Mouse (Mus musculus) 3T3-L1 (cell line): ENCODE results near the gene Il15ra.

ENCODE experiments used
- DNase-seq: peaks from one replicate; pipeline ENCODE4 v3.0.0-alpha.2; 2015; ENCODE audit warnings: low read depth, low spot score

Il15ra gene

GRCm38 (mm10) chr2:11705201-11706025 is at the start of gene Il15ra:
Il15ra (plus strand) TSS chr2:11705290.
- peak; percentile 39 for DNase-seq

- no peak for DNase-seq
These were observed 47.5 kb upstream of the Il15ra start for GRCm38 (mm10) chr2:11657581-11657980.

DNA sequence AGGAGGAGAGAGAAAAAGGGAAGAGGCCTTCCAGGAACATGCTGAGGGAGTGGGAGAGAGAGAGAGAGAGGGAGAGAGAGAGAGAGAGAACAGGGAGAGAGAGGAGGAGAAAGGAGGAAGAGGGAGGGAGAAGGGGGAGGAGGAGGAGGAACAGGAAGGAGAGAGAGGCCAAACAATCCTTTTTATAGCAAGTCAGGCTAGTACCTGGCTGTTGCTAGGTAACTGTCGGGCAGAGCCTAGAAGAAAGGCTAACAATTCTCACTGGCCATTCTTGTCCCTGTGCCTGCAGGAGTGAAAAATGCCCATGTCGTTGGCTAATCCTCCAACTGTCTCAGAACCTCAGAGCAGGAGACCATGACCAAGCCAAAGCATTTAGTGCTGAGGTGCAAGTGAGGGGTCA is 45.8 kb upstream of the Il15ra start:
- DNase-seq = no peak

- no peak for DNase-seq
These were observed 42.8 kb upstream of the Il15ra start for GRCm38 (mm10) chr2:11662143-11662906.

GRCm38 (mm10) chr2:11662907-11663230 is 42.2 kb upstream of the Il15ra start:
- DNase-seq = no peak

DNA sequence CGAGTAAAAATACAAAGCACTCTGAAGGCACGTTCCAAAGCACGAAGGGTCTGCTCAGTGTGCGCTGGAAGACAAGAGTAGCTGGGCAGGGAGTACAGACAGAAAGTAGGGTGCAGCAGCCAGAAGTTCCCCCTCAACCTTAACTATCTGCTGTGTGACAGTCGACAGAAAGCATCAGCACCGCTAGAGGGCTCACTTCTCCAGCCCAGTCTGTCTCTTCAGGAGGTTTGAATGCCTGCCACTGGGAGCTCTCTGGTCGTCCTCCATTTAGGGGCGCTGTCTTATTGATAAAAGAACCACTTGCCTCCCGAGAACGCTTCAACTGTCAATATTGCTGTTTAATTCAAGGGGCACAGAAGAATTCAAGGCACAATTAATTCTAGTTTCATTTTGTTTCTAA is 41.1 kb upstream of the Il15ra start:
- peak; percentile 78 for DNase-seq

- DNase-seq = no peak
These were observed 40.7 kb upstream of the Il15ra start for GRCm38 (mm10) chr2:11664367-11664766.

GRCm38 (mm10) chr2:11664806-11665205 is 40.3 kb upstream of the Il15ra start:
- DNase-seq = no peak

DNA sequence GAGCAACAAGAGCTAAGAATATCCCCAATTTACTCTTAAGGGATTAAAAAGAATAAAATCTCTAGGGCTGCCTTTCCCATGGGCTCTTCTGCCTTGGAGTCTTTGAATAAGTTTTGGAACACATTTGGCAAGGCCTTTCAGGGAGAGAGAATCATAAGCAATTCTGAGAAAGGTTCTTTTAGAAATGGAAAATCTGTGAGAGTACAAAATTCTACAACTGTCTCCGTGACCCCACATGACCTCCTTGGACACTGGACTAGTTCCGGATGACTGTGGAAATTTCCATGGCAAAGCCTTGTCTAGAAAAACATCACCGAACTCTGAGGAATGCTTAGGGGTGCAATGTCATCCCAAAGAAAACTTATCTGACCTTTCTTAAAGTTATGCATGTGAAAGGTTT is 39.8 kb upstream of the Il15ra start:
- no peak for DNase-seq

GRCm38 (mm10) chr2:11672144-11672543 is 32.9 kb upstream of the Il15ra start:
- DNase-seq = peak; percentile 10

DNA sequence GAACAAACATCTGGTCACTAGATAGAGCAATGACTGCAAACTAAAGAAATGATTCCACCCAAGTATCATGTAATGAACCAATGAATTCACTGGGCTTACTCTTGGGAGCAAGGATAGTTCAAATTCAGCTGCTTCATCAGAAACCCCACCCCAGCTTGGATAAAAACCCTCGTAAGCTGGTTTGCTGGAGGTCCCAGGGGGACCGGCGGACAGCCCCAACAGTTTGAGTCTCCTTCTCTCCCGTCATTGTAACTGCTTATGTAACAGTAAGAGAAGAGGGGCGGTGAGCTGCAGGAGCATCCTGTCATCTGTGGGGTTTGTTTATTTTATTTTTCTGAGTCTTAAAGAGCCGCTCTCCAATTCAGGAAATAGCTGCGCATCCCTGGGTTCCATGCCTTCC is 25.5 kb upstream of the Il15ra start:
- no peak for DNase-seq

DNA sequence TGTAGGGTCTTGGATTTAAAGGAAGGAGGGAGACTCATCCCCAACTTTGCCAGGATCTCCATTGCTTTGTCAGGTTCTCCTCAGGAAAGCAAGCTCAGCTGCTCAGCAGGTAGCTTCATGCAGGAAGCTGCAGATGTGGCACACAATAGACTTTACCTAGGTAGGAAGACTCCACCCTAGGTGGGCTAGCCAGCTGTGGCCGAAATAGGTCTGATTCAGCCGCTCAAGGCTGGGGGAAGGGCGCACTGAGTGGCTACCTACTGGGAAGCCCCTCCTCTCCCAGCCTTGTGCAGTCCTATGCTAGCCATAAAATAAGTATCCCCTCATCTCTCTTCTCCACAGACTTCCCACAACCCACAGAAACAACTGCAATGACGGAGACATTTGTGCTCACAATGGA is 22.4 kb upstream of the Il15ra start:
- no peak for DNase-seq

GRCm38 (mm10) chr2:11686512-11686911 is 18.6 kb upstream of the Il15ra start:
- no peak for DNase-seq

DNA sequence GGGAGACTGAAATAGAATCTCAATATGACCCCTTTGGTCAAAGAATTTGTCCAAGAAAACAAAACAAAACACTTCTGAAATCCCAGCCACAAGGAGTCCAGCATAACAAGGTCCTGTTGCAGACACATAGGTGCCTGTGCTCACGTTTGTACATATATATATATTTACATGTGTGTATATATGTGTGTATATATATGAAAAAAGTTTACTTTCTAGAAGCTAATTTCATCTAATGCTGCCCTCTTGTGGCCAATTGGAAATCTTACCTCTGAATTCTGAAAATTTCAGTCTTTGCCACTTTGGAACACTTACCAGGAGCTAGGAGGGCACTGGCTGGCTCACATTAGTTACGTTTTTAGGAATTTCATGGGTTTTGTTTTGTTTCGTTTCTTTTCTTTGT is 17.7 kb upstream of the Il15ra start:
- peak; percentile 69 for DNase-seq

- no peak for DNase-seq
These were observed 14.7 kb upstream of the Il15ra start for GRCm38 (mm10) chr2:11690201-11690890.

- DNase-seq = no peak
These were observed 11.7 kb upstream of the Il15ra start for GRCm38 (mm10) chr2:11693352-11693751.

DNA sequence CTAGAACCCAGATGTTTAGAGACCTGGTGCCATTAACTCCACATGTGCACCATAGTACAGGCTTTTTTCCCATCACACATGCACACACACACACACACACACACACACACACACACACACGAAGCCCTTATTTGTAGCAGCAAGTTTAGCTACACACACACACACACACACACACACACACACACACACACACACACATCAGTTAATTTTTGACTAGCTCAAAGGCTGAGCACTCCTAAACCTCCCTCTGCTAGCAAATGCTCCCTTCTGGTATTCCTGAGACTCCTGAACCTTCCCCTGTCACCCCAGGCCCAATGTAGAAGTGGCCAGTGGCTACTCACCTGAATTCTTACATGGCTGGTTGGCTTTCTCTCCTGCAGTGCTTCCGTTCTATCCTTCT is 11.0 kb upstream of the Il15ra start:
- DNase-seq = no peak

DNA sequence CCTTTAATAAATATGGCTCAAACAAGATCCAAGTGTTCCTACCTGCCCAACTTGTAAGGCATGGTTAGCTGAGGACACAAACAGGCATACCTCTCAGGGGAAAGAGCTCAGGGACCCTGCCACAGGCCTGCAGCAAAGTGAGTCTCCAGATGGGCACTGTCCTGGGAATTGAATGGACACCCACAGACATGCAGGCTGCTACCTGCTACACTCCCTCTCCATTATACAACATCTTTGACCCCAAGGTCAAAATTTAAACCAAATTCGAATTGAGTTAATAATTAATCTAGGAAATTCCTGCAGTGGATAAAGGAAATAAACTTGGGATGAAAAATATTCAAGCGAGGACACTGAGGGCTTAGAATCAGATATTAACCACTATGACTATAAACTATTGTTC is 9.2 kb upstream of the Il15ra start:
- DNase-seq = no peak

DNA sequence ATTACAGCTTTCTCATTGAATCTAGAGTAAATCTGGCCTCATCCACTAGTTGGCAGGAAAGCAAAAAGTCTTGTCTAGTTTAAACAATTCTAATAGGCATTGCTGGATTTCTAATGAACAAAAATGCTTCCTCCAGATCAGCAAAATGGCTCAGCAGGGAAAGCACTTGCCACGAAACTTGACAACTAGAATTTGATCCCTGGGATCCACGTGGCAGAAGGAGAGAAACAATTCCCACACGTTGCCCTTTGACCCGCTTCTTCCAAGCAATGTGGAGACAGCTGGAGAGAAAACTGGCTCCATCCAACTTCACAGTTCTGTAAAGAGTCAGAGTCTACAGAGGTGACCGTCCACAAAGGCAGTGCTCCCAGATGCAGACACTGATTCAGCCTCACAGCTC is 6.1 kb upstream of the Il15ra start:
- DNase-seq = no peak

DNA sequence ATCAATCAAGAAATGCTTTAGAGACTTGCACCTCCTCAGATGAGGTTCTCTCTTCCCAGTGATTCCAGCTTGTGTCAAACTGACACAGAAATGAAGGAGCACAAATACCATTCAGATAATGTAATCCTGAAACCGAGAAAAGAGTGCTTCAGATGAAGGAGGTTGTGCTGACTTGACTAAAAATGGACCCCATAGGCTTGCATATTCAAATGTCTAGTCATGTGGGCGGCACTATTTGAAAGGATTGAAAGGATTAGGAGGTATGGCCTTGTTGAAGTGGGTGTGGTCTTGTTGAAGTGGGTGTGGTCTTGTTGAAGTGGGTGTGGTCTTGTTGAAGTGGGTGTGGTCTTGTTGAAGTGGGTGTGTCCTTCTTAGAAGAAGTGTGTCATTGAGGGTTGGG is 5.2 kb upstream of the Il15ra start:
- DNase-seq = no peak

GRCm38 (mm10) chr2:11706030-11706745 is 1.1 kb downstream of the Il15ra start:
- no peak for DNase-seq

GRCm38 (mm10) chr2:11706746-11707065 is 1.6 kb downstream of the Il15ra start:
- peak; percentile 56 for DNase-seq
